Mouse (Mus musculus): ENCODE measurements around the gene Kirrel3. TPM values are rescaled to one million over a fixed set of nuclear protein-coding genes. Genes with fewer than 3 reads are reported as not detected.

The Kirrel3 gene
- polyA plus RNA-seq, 1 experiment from 2014 or later: 1.0 TPM

GRCm38 (mm10) chr9:34619913-34620312 is 134.2 kb downstream of the Kirrel3 start:
- Histone ChIP-seq H3K4me3 (no peak overlapping the region), H3K27me3 (ENCODE audit: insufficient read depth, poor library complexity, severe bottlenecking) (peaks cover 12% of the 10 kb centered on the region; the same call in 1 of the 2 replicates), H3K9me3 (no peaks in the 10 kb centered on the region), H3K27ac (no peak overlapping the region), H3K4me1 (peaks cover 12% of the 10 kb centered on the region; the same call in 1 of the 2 replicates), H3K36me3 (no peaks in the 10 kb centered on the region)
- DNase-seq (ENCODE audit: low spot score): no peak
- WGBS: 86% methylated on average over 3 of the region's 3 CpGs

GRCm38 (mm10) chr9:34623526-34623925 is 137.8 kb downstream of the Kirrel3 start:
- Histone ChIP-seq H3K4me3 (no peak overlapping the region), H3K4me1 (peaks cover 5% of the 10 kb centered on the region; the same call in 1 of the 2 replicates), H3K9me3 (no peaks in the 10 kb centered on the region), H3K27ac (no peak overlapping the region), H3K36me3 (no peaks in the 10 kb centered on the region), H3K27me3 (ENCODE audit: insufficient read depth, poor library complexity, severe bottlenecking) (no peaks in the 10 kb centered on the region)
- no peak for DNase-seq (ENCODE audit: low spot score)
- WGBS: 76% methylated on average over 5 of the region's 5 CpGs

- Histone ChIP-seq H3K27me3 (ENCODE audit: insufficient read depth, poor library complexity, severe bottlenecking) (no peaks in the 10 kb centered on the region), H3K4me1 (peaks cover 5% of the 10 kb centered on the region; the same call in 1 of the 2 replicates), H3K36me3 (no peaks in the 10 kb centered on the region), H3K4me3 (no peak overlapping the region), H3K27ac (no peak overlapping the region), H3K9me3 (no peaks in the 10 kb centered on the region)
- DNase-seq (ENCODE audit: low spot score): no peak
- 49% methylated on average over 2 of the region's 2 CpGs for WGBS
Observed at GRCm38 (mm10) chr9:34624021-34624420, 138.3 kb downstream of the Kirrel3 start.

- H3K4me1 ChIP-seq: 0 out of 2 replicates have a peak, but pooled peaks cover under 1% of the 10 kb centered on the region
- H3K9me3 ChIP-seq: no peaks in the 10 kb centered on the region
- WGBS: 72% methylated on average over 3 of the region's 3 CpGs
- no peak for DNase-seq (ENCODE audit: low spot score)
- H3K36me3 ChIP-seq: no peaks in the 10 kb centered on the region
- no peak overlapping the region for H3K27ac ChIP-seq
- H3K27me3 ChIP-seq (ENCODE audit: insufficient read depth, poor library complexity, severe bottlenecking): no peaks in the 10 kb centered on the region
- no peak overlapping the region for H3K4me3 ChIP-seq
Observed at GRCm38 (mm10) chr9:34628841-34629240, 143.1 kb downstream of the Kirrel3 start.

GRCm38 (mm10) chr9:34635696-34636095 is 150.0 kb downstream of the Kirrel3 start:
- WGBS: 88% methylated on average over 6 of the region's 6 CpGs
- no peak overlapping the region for H3K4me3 ChIP-seq
- no peaks in the 10 kb centered on the region for H3K9me3 ChIP-seq
- H3K27ac ChIP-seq: no peak overlapping the region
- H3K4me1 ChIP-seq: no peaks in the 10 kb centered on the region
- no peaks in the 10 kb centered on the region for H3K27me3 ChIP-seq (ENCODE audit: insufficient read depth, poor library complexity, severe bottlenecking)
- H3K36me3 ChIP-seq: no peaks in the 10 kb centered on the region
- no peak for DNase-seq (ENCODE audit: low spot score)

GRCm38 (mm10) chr9:34643917-34644316 is 158.2 kb downstream of the Kirrel3 start:
- H3K27ac ChIP-seq: no peak overlapping the region
- H3K36me3 ChIP-seq: no peaks in the 10 kb centered on the region
- DNase-seq (ENCODE audit: low spot score): no peak
- H3K4me3 ChIP-seq: no peak overlapping the region
- peaks cover 4% of the 10 kb centered on the region; the same call in 1 of the 2 replicates for H3K4me1 ChIP-seq
- WGBS: 48% methylated on average over 3 of the region's 3 CpGs
- no peaks in the 10 kb centered on the region for H3K27me3 ChIP-seq (ENCODE audit: insufficient read depth, poor library complexity, severe bottlenecking)
- no peaks in the 10 kb centered on the region for H3K9me3 ChIP-seq

GRCm38 (mm10) chr9:34644392-34644791 is 158.7 kb downstream of the Kirrel3 start:
- Histone ChIP-seq H3K27ac (no peak overlapping the region), H3K4me3 (no peak overlapping the region), H3K4me1 (peaks cover 4% of the 10 kb centered on the region; the same call in 1 of the 2 replicates), H3K9me3 (no peaks in the 10 kb centered on the region), H3K27me3 (ENCODE audit: insufficient read depth, poor library complexity, severe bottlenecking) (no peaks in the 10 kb centered on the region), H3K36me3 (no peaks in the 10 kb centered on the region)
- 72% methylated on average over 8 of the region's 8 CpGs for WGBS
- DNase-seq (ENCODE audit: low spot score): no peak

- no peaks in the 10 kb centered on the region for H3K9me3 ChIP-seq
- whole genome bisulfite sequencing: 74% methylated on average over 9 of the region's 9 CpGs
- H3K27ac ChIP-seq: no peak overlapping the region
- peaks cover 3% of the 10 kb centered on the region; the same call in 1 of the 2 replicates for H3K27me3 ChIP-seq (ENCODE audit: insufficient read depth, poor library complexity, severe bottlenecking)
- H3K4me3 ChIP-seq: no peak overlapping the region
- H3K4me1 ChIP-seq: peaks cover 4% of the 10 kb centered on the region; the same call in 1 of the 2 replicates
- no peaks in the 10 kb centered on the region for H3K36me3 ChIP-seq
- no peak for DNase-seq (ENCODE audit: low spot score)
Observed at GRCm38 (mm10) chr9:34646831-34647230, 161.1 kb downstream of the Kirrel3 start.

- peaks cover 6% of the 10 kb centered on the region; the same call in 1 of the 2 replicates for H3K4me1 ChIP-seq
- DNase-seq (ENCODE audit: low spot score): no peak
- no peaks in the 10 kb centered on the region for H3K36me3 ChIP-seq
- no peak overlapping the region for H3K27ac ChIP-seq
- no peaks in the 10 kb centered on the region for H3K9me3 ChIP-seq
- 57% methylated on average over 3 of the region's 3 CpGs for WGBS
- H3K27me3 ChIP-seq (ENCODE audit: insufficient read depth, poor library complexity, severe bottlenecking): peaks cover 3% of the 10 kb centered on the region; the same call in 1 of the 2 replicates
- H3K4me3 ChIP-seq: no peak overlapping the region
Observed at GRCm38 (mm10) chr9:34652278-34652677, 166.6 kb downstream of the Kirrel3 start.

- Histone ChIP-seq H3K4me1 (peaks cover 6% of the 10 kb centered on the region; the same call in 1 of the 2 replicates), H3K27me3 (ENCODE audit: insufficient read depth, poor library complexity, severe bottlenecking) (peaks cover 3% of the 10 kb centered on the region; the same call in 1 of the 2 replicates), H3K36me3 (no peaks in the 10 kb centered on the region), H3K9me3 (no peaks in the 10 kb centered on the region), H3K4me3 (no peak overlapping the region), H3K27ac (no peak overlapping the region)
- 89% methylated on average over 1 of the region's 1 CpGs for WGBS
- DNase-seq (ENCODE audit: low spot score): no peak
Observed at GRCm38 (mm10) chr9:34653141-34653540, 167.4 kb downstream of the Kirrel3 start.

- no peak overlapping the region for H3K27ac ChIP-seq
- DNase-seq (ENCODE audit: low spot score): no peak
- peaks cover 12% of the 10 kb centered on the region for H3K4me1 ChIP-seq
- H3K9me3 ChIP-seq: no peaks in the 10 kb centered on the region
- H3K4me3 ChIP-seq: no peak overlapping the region
- H3K36me3 ChIP-seq: no peaks in the 10 kb centered on the region
- peaks cover 4% of the 10 kb centered on the region; the same call in 1 of the 2 replicates for H3K27me3 ChIP-seq (ENCODE audit: insufficient read depth, poor library complexity, severe bottlenecking)
- 58% methylated on average over 1 of the region's 1 CpGs for WGBS
Observed at GRCm38 (mm10) chr9:34660566-34660965, 174.9 kb downstream of the Kirrel3 start.

GRCm38 (mm10) chr9:34663412-34663811 is 177.7 kb downstream of the Kirrel3 start:
- Histone ChIP-seq H3K36me3 (no peaks in the 10 kb centered on the region), H3K9me3 (no peaks in the 10 kb centered on the region), H3K4me1 (peaks cover 12% of the 10 kb centered on the region), H3K4me3 (no peak overlapping the region), H3K27ac (no peak overlapping the region), H3K27me3 (ENCODE audit: insufficient read depth, poor library complexity, severe bottlenecking) (peaks cover 10% of the 10 kb centered on the region; the same call in 1 of the 2 replicates)
- 42% methylated on average over 6 of the region's 6 CpGs for WGBS
- no peak for DNase-seq (ENCODE audit: low spot score)

- Histone ChIP-seq H3K27ac (no peak overlapping the region), H3K9me3 (no peaks in the 10 kb centered on the region), H3K27me3 (ENCODE audit: insufficient read depth, poor library complexity, severe bottlenecking) (peaks cover 12% of the 10 kb centered on the region; the same call in 1 of the 2 replicates), H3K4me3 (no peak overlapping the region), H3K4me1 (peaks cover 12% of the 10 kb centered on the region), H3K36me3 (no peaks in the 10 kb centered on the region)
- DNase-seq (ENCODE audit: low spot score): no peak
- WGBS: 81% methylated on average over 15 of the region's 15 CpGs
Observed at GRCm38 (mm10) chr9:34665361-34666129, 179.9 kb downstream of the Kirrel3 start.
